In genomic region chr1:194624411-194624810, GRCm38 (mm10) we compare ENCODE assay signal across 8 mouse cellular contexts. TPM values are rescaled to one million over a fixed set of nuclear protein-coding genes. Genes with fewer than 3 reads are reported as not detected.
DNase-seq lines count a peak whose midpoint lies in the region; ATAC-seq and TF ChIP-seq lines count a peak whose summit lies in the region.

No protein-coding gene starts in this region.

- no peak overlapping the region for H3K4me3 ChIP-seq in liver, postnatal 0 days (ENCODE audit: low read depth, low read length)
- H3K4me3 ChIP-seq in hindbrain, embryonic 12.5 days: peak overlapping the region; percentile 90
- H3K4me3 ChIP-seq in small intestine, adult 2 months (ENCODE audit: low read depth, low read length): no peak overlapping the region

- H3K9me3 ChIP-seq in liver, postnatal 0 days (ENCODE audit: low read length): no peaks in the 10 kb centered on the region
- H3K9me3 ChIP-seq in hindbrain, embryonic 12.5 days (replicated peaks): no peaks in the 10 kb centered on the region

- no peaks in the 10 kb centered on the region for H3K36me3 ChIP-seq in liver, postnatal 0 days (replicated peaks; ENCODE audit: insufficient read depth, low read length)
- H3K36me3 ChIP-seq in hindbrain, embryonic 12.5 days: peaks cover 3% of the 10 kb centered on the region; the same call in 1 of the 2 replicates
- no peaks in the 10 kb centered on the region for H3K36me3 ChIP-seq in small intestine, adult 2 months (ENCODE audit: control insufficient read depth, insufficient read depth, low read length)

- H3K4me1 ChIP-seq in liver, postnatal 0 days (ENCODE audit: insufficient read depth): peaks cover 33% of the 10 kb centered on the region
- H3K4me1 ChIP-seq in hindbrain, embryonic 12.5 days: peaks cover 83% of the 10 kb centered on the region
- H3K4me1 ChIP-seq in small intestine, adult 2 months (ENCODE audit: control insufficient read depth, insufficient read depth, insufficient read length, low read length): peaks cover 30% of the 10 kb centered on the region; the same call in 1 of the 2 replicates

- peak; percentile 48 for TF ChIP-seq CTCF in liver, postnatal 0 days (IDR thresholded peaks at IDR 0.05; ENCODE audit: low read depth)
- peak; percentile 45; the same call in 1 of the 2 replicates for TF ChIP-seq CTCF in small intestine, adult 2 months (IDR thresholded peaks at IDR 0.05; ENCODE audit: extremely low read depth, insufficient read length, insufficient replicate concordance, low read depth, low read length)

- peak; percentile 53 to 62 for DNase-seq in cerebellum, postnatal 14 days
- no peak for DNase-seq in liver, postnatal 0 days
- DNase-seq in liver: no peak
- no peak for DNase-seq in urinary bladder, postnatal 14 days (ENCODE audit: low spot score)
- no peak for DNase-seq in urinary bladder, postnatal 10 days (ENCODE audit: low spot score)

- no peak overlapping the region for H3K27ac ChIP-seq in liver, postnatal 0 days (ENCODE audit: low read depth)
- H3K27ac ChIP-seq in hindbrain, embryonic 12.5 days: peak overlapping the region; percentile 44; the same call in 1 of the 2 replicates
- H3K27ac ChIP-seq in small intestine, adult 2 months (ENCODE audit: insufficient read depth, low read depth, low read length): no peak overlapping the region

- no peak overlapping the region for H3K9ac ChIP-seq in liver, postnatal 0 days (replicated peaks)
- H3K9ac ChIP-seq in hindbrain, embryonic 12.5 days: peak overlapping the region; percentile 15; the same call in 1 of the 2 replicates

- no peaks in the 10 kb centered on the region for H3K27me3 ChIP-seq in liver, postnatal 0 days (ENCODE audit: insufficient read depth, low read length)
- H3K27me3 ChIP-seq in hindbrain, embryonic 12.5 days: no peaks in the 10 kb centered on the region
- no peaks in the 10 kb centered on the region for H3K27me3 ChIP-seq in small intestine, adult 2 months (ENCODE audit: control insufficient read depth, insufficient read depth, low read length)

- no peak overlapping the region for H3K4me2 ChIP-seq in liver, postnatal 0 days (ENCODE audit: low read depth, low read length)
- H3K4me2 ChIP-seq in hindbrain, embryonic 12.5 days (replicated peaks): peak overlapping the region; percentile 70

- no peak for TF ChIP-seq POLR2A in small intestine, adult 2 months (IDR thresholded peaks at IDR 0.05; ENCODE audit: low read depth, low read length)

- 44% methylated on average over 2 of the region's 2 CpGs for WGBS in liver, postnatal 0 days (ENCODE audit: insufficient replicate concordance)
- WGBS in hindbrain, embryonic 12.5 days: 52% methylated on average over 2 of the region's 2 CpGs
- WGBS in small intestine, adult 2 months: 45% methylated on average over 2 of the region's 2 CpGs

- TF ChIP-seq EP300 in liver, postnatal 0 days (IDR thresholded peaks at IDR 0.05; ENCODE audit: low read depth): no peak

- no peak for ATAC-seq in cerebellum, adult (ENCODE audit: insufficient number of reproducible peaks, low FRiP score, low TSS enrichment)
- no peak for ATAC-seq in liver, postnatal 0 days
- no peak for ATAC-seq in hindbrain, embryonic 12.5 days (ENCODE audit: low FRiP score)

RNA-seq across cellular contexts. Expression of gene Plxna2, which starts 6.4 kb away (rescaled TPM):
- polyA plus RNA-seq in liver, postnatal 0 days (2015; fragmentation: Nextera tagmentation; extraction: Ambion mirVana): 1.5 and 2.3 TPM in 2 replicates
- polyA plus RNA-seq in hindbrain, embryonic 12.5 days (2016; fragmentation: Nextera tagmentation; extraction: Ambion mirVana): 27.9 and 32.3 TPM in 2 replicates
- 5.5 and 8.9 TPM in 2 replicates for polyA plus RNA-seq in small intestine, adult 2 months (2012; rRNA removed)

Comparison
In these comparisons a context has a peak if more than half of its experiments do, and no peak if none do; other contexts are left out.
1. DNase-seq: peak in cerebellum, postnatal 14 days (2 of 2); none in liver, postnatal 0 days (single experiment), liver (single experiment), urinary bladder, postnatal 14 days (single experiment) and urinary bladder, postnatal 10 days (single experiment).